Mouse (Mus musculus) erythroblast, embryonic 14.5 days (primary cell): ENCODE data around the gene Lrrc8c.

ENCODE experiments used
- GATA1 ChIP-seq: IDR thresholded peaks from 2 replicates; pipeline ENCODE4 v1.6.1; 2012; ENCODE audit warnings: low read length, inconsistent platforms, mixed read lengths
- TAL1 ChIP-seq: IDR thresholded peaks from 3 replicates; pipeline ENCODE4 v1.6.1; 2012; ENCODE audit warnings: low read length, inconsistent platforms, mixed read lengths

DNA sequence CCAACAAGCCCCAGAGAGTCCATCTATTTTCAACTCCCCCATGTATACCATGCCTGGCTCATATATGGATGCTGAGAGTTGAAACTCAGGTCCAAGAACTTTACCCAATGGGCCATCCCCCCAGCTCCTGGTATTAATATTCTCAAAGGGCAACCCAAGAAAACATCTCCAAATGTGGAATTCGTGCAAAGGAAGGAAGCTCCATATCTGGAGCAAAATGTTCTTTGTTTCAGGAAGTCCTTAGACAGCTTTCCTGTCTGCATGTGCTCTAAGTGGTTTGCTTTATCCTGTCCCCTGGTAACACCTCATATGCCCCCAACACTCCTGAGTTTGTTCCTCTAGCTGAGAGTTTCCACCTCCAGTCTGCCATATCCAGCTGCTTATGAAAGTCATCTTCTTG lies 32.6 kb downstream of the Lrrc8c start:
- TF ChIP-seq TAL1 (no peak), GATA1 (no peak)
